Mouse (Mus musculus): ENCODE data around the gene Nos1. TPM values are rescaled to one million over a fixed set of nuclear protein-coding genes. Genes with fewer than 3 reads are reported as not detected.

Gene Nos1
- polyA plus RNA-seq, 2 experiments: under 0.01 TPM; not detected in 1

DNA sequence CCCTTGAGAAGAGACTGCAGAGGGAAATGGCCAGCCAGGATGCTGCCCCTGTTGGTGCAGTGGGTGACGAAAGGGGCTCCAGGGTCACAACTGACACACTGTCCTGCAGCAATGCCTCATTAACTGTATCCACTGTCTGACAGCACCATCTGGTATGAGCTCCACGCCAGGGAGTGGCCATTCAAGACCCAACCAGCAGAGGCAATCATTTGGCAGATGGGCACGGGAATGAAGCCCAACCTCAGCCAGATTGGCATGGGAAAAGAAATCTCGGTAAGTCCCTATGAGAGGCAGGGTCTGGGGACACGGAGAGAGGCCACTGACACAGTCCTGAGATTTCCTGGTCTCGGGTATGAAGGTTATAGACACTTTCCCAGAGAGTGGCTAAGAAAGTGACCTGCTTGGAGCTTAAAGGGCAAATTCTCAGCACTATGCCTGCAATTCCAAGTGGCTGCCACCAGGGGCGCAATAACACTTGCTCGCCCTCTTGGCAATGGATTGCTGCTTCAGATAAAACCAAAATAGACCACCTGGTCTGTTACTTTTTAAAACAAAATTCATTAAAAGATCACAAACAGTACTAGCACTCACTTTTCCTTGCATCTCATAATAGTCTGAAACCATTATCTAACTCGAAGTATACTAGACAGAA, 19.5 kb upstream of the Nos1 start:
- DNase-seq (ENCODE audit: low read depth in 3 of 3, low spot score in 3 of 3) (no peak), ATAC-seq (ENCODE audit: insufficient read depth) (no peak)
- no peaks in the 10 kb centered on the region for H3K9me3 ChIP-seq (ENCODE audit: control insufficient read depth, low read length)
- H3K9ac ChIP-seq (replicated peaks): no peak overlapping the region
- whole genome bisulfite sequencing (ENCODE audit: insufficient replicate concordance): 55% methylated on average over 9 of the region's 9 CpGs
- no peak for TF ChIP-seq EP300 (IDR thresholded peaks at IDR 0.05; ENCODE audit: low read depth)
- peak; percentile 69 for TF ChIP-seq CTCF (IDR thresholded peaks at IDR 0.05; ENCODE audit: low read depth)
- no peaks in the 10 kb centered on the region for H3K4me1 ChIP-seq (replicated peaks; ENCODE audit: control insufficient read depth in 2 of 2, insufficient read depth in 2 of 2, low read length in 1 of 2)
- no peak overlapping the region for H3K4me3 ChIP-seq (ENCODE audit: insufficient read depth in 1 of 2, low read depth in 2 of 2, low read length in 2 of 2)
- no peak overlapping the region for H3K27ac ChIP-seq
- no peak overlapping the region for H3K4me2 ChIP-seq (ENCODE audit: low read depth)
- no peaks in the 10 kb centered on the region for H3K36me3 ChIP-seq (replicated peaks; ENCODE audit: control insufficient read depth, insufficient read depth, low read depth)
- no peaks in the 10 kb centered on the region for H3K27me3 ChIP-seq (ENCODE audit: control insufficient read depth, insufficient read depth, low read length)

DNA sequence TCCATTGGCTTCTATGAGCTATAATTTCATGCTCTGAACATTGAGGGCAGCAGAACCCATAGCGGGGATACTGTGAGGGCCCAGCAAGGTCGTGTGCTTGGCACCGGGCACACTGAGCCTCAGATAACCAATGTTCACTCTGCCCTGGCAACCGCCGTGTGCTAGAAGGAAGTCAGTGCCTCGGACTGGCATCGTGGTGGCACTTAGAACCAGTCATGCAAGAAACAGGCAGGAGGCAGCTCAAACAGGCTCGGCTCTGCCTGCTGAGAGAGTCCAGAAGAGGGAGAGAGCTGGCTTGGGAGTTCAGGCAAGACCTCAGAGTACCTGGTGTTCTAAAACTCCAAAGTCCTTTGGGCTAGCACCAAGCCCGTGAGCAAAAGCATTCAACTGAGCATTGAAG, 16.3 kb upstream of the Nos1 start:
- Histone ChIP-seq H3K27me3 (ENCODE audit: control insufficient read depth, insufficient read depth, low read length) (no peaks in the 10 kb centered on the region), H3K36me3 (replicated peaks; ENCODE audit: control insufficient read depth, insufficient read depth, low read depth) (no peaks in the 10 kb centered on the region), H3K4me1 (replicated peaks; ENCODE audit: control insufficient read depth in 2 of 2, insufficient read depth in 2 of 2, low read length in 1 of 2) (no peaks in the 10 kb centered on the region), H3K27ac (no peak overlapping the region), H3K4me3 (ENCODE audit: insufficient read depth in 1 of 2, low read depth in 2 of 2, low read length in 2 of 2) (no peak overlapping the region), H3K9me3 (ENCODE audit: control insufficient read depth, low read length) (no peaks in the 10 kb centered on the region), H3K9ac (replicated peaks) (no peak overlapping the region), H3K4me2 (ENCODE audit: low read depth) (no peak overlapping the region)
- no peak for DNase-seq (ENCODE audit: low read depth in 3 of 3, low spot score in 3 of 3)
- TF ChIP-seq EP300 (IDR thresholded peaks at IDR 0.05; ENCODE audit: low read depth) (no peak), CTCF (IDR thresholded peaks at IDR 0.05; ENCODE audit: low read depth) (no peak)
- 61% methylated on average over 9 of the region's 9 CpGs for WGBS (ENCODE audit: insufficient replicate concordance)
- no peak for ATAC-seq (ENCODE audit: insufficient read depth)

DNA sequence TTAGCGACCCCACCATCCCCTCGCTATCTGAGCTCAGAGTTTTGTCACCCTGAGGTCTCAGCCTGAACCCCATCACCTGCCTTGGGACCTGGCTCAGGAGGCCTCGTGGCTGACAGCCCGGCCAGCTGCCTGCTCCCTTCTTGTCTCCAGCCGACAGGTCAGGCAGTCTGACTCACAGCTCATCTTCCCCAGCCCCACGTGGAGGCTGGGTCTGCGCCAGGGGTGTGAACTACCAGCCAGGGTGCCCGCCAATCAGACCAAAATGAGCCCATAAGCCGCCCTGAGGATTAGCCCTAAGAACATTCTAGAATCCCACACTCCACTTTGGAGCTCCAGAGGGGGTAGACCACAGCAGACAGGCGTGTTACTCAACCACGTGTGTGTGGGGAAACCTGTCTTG, 1.7 kb upstream of the Nos1 start:
- H3K9ac ChIP-seq (replicated peaks): no peak overlapping the region
- no peaks in the 10 kb centered on the region for H3K36me3 ChIP-seq (replicated peaks; ENCODE audit: control insufficient read depth, insufficient read depth, low read depth)
- H3K9me3 ChIP-seq (ENCODE audit: control insufficient read depth, low read length): no peaks in the 10 kb centered on the region
- DNase-seq (ENCODE audit: low read depth in 3 of 3, low spot score in 3 of 3) (no peak), ATAC-seq (ENCODE audit: insufficient read depth) (no peak)
- WGBS (ENCODE audit: insufficient replicate concordance): 43% methylated on average over 11 of the region's 11 CpGs
- no peak overlapping the region for H3K27ac ChIP-seq
- no peak overlapping the region for H3K4me2 ChIP-seq (ENCODE audit: low read depth)
- no peaks in the 10 kb centered on the region for H3K27me3 ChIP-seq (ENCODE audit: control insufficient read depth, insufficient read depth, low read length)
- no peaks in the 10 kb centered on the region for H3K4me1 ChIP-seq (replicated peaks; ENCODE audit: control insufficient read depth in 2 of 2, insufficient read depth in 2 of 2, low read length in 1 of 2)
- H3K4me3 ChIP-seq (ENCODE audit: insufficient read depth in 1 of 2, low read depth in 2 of 2, low read length in 2 of 2): no peak overlapping the region
- no peak for TF ChIP-seq CTCF (IDR thresholded peaks at IDR 0.05; ENCODE audit: low read depth)
- TF ChIP-seq EP300 (IDR thresholded peaks at IDR 0.05; ENCODE audit: low read depth): no peak

DNA sequence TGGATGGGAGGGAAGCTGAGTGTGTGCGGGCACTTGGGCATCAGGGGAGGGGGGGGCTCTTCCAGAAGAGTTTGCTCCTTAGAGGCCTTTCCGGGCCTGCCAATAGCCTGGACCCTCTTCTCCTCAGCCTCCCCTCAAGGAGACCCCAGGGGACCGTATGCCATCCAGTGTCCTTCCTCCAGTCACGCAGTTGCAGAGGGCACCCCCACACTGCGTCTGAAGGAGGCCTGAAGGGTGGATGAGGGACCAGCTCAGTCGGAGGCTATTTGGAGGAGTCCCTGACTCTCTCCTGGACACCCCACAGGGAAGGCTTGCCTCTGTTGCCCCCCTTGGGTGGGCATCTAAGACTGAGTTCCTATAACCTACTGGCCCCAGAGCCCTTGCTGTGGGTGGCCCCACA, 346 bp downstream of the Nos1 start:
- ATAC-seq (ENCODE audit: insufficient read depth) (no peak), DNase-seq (ENCODE audit: low read depth in 3 of 3, low spot score in 3 of 3) (no peak)
- TF ChIP-seq CTCF (IDR thresholded peaks at IDR 0.05; ENCODE audit: low read depth) (no peak), EP300 (IDR thresholded peaks at IDR 0.05; ENCODE audit: low read depth) (no peak)
- no peaks in the 10 kb centered on the region for H3K4me1 ChIP-seq (replicated peaks; ENCODE audit: control insufficient read depth in 2 of 2, insufficient read depth in 2 of 2, low read length in 1 of 2)
- H3K9me3 ChIP-seq (ENCODE audit: control insufficient read depth, low read length): no peaks in the 10 kb centered on the region
- no peaks in the 10 kb centered on the region for H3K36me3 ChIP-seq (replicated peaks; ENCODE audit: control insufficient read depth, insufficient read depth, low read depth)
- no peaks in the 10 kb centered on the region for H3K27me3 ChIP-seq (ENCODE audit: control insufficient read depth, insufficient read depth, low read length)
- no peak overlapping the region for H3K9ac ChIP-seq (replicated peaks)
- 49% methylated on average over 5 of the region's 6 CpGs for WGBS (ENCODE audit: insufficient replicate concordance)
- H3K4me3 ChIP-seq (ENCODE audit: insufficient read depth in 1 of 2, low read depth in 2 of 2, low read length in 2 of 2): no peak overlapping the region
- H3K27ac ChIP-seq: no peak overlapping the region
- no peak overlapping the region for H3K4me2 ChIP-seq (ENCODE audit: low read depth)

DNA sequence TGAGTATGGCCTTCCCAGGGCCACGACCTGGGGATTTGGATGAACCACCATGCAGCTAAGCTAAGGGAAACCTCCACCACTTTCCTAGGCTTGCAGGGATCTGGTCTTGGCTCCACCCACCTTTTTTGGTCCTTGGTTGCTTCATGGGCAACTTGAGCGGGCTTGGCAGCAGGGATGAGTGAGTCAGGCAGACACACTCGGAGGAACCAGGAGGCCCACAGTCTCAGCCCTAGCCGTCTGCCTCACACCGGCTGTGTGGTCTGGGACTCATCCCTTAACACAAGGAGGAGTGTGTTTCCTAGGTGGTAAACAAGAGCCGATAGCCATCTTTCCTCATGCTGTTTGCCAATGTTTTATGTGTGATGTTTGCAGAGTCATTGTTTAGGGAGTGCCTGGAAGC, 9.2 kb downstream of the Nos1 start:
- no peaks in the 10 kb centered on the region for H3K9me3 ChIP-seq (ENCODE audit: control insufficient read depth, low read length)
- H3K27ac ChIP-seq: no peak overlapping the region
- no peak for ATAC-seq (ENCODE audit: insufficient read depth)
- TF ChIP-seq EP300 (IDR thresholded peaks at IDR 0.05; ENCODE audit: low read depth) (no peak), CTCF (IDR thresholded peaks at IDR 0.05; ENCODE audit: low read depth) (no peak)
- H3K9ac ChIP-seq (replicated peaks): no peak overlapping the region
- DNase-seq (ENCODE audit: low read depth in 3 of 3, low spot score in 3 of 3): no peak
- no peaks in the 10 kb centered on the region for H3K36me3 ChIP-seq (replicated peaks; ENCODE audit: control insufficient read depth, insufficient read depth, low read depth)
- 47% methylated on average over 6 of the region's 6 CpGs for whole genome bisulfite sequencing (ENCODE audit: insufficient replicate concordance)
- no peaks in the 10 kb centered on the region for H3K27me3 ChIP-seq (ENCODE audit: control insufficient read depth, insufficient read depth, low read length)
- no peaks in the 10 kb centered on the region for H3K4me1 ChIP-seq (replicated peaks; ENCODE audit: control insufficient read depth in 2 of 2, insufficient read depth in 2 of 2, low read length in 1 of 2)
- H3K4me2 ChIP-seq (ENCODE audit: low read depth): no peak overlapping the region
- no peak overlapping the region for H3K4me3 ChIP-seq (ENCODE audit: insufficient read depth in 1 of 2, low read depth in 2 of 2, low read length in 2 of 2)
